Mouse (Mus musculus): ENCODE results near the gene Ddx11.

DNA sequence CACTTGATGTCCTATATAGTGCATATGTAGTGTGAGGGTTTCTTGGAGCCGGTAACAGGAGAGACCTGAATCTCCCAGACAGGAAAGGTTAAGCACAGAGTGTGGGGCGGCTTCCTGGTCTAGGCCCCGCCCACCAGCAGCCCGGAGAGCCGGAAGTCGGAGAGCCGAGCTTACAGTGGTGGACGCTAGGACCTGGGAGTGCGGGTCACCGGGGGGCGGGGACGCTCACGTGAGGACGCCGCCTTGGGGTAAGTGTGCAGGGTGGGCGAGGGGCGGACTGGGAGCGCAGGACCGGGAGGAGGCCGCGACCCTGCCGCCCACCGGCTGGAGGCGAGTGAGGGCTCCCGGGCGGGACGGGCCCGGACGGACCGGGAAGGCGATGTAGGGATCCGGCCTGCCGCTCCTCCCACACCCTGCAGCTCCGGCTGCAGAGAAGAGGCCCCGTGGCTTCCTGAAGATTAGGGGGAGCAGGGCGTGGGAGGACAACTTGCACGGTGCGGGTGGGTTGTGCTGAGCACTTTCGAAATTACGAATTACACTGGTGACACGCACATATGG, 11.8 kb upstream of the Ddx11 start, which contains the start of gene Washc1:
- 0 out of 2 replicates have a peak, but pooled peaks have one; percentile 48 for TF ChIP-seq POLR2A (IDR thresholded peaks at IDR 0.05; ENCODE audit: extremely low read depth, insufficient read depth, low read length)
- no peak for TF ChIP-seq CTCF (IDR thresholded peaks at IDR 0.05; ENCODE audit: low read depth, low read length)

All from liver, adult 2 months (tissue).